Mouse (Mus musculus): ENCODE measurements at regions not wholly inside any gene's neighbourhood (a gene's known extent, or its start where the extent isn't known, plus 50 kb on each side); places are given as distances from the start of the nearest gene placed in this dataset.
A peak's percentile ranks its signal among the peaks of the same experiment; 100 is the strongest.

DNA sequence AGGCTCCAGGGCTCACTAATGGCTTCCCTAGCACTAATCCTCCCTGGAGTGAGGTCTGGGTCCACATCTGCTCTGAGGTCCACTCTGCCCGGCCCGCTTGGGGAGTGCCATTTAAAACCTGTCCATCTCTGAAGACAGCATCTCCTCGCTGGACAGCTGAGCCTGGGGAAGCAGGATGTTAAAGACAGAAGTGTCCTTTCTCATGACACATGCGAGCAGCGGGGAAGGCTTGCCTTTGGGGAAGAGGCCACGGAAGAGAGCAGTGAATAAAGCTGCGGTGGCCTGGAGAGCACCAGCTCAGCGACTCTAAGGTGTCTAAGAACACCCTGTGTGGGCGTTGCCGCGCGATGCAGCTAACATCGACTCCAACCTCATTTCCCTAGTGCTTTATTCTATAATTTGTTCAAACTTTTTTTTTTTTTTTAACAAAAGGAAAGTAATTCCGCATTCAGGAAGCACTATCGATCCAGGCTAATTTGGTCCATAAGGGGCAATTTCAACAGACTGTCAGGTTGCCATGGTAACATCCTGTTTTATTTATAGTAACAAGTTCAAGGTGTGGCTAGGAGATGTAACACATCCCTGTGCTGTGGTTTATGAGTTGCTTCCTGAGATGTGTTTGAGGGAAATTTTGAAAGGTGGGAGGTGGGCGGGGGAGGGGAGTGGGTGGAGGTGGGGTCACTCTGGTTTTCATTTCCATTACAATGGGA is 120.0 kb downstream of the Cartpt start:
- DNase-seq = no peak

DNA sequence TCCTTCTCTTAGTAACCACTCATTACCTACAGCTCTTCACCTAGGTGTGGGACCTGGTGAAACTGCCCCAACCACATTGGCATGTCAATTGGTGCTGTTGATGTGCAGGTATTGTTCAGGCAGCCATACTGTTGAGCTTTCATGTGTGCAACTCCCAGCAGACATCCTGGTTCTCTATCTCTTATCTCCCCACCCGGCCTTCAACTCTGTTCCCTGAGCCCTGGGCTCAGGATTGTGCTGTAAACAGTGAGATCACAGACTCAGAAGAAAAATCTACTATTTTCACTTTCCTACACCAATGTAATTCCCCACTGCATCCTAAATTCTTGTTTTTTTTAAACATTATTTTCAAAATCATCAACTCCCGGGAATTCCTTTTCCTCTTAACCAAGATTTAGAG is 122.1 kb downstream of the Cartpt start:
- no peak for DNase-seq

- no peak for DNase-seq
Observed at GRCm38 (mm10) chr13:99777736-99778135, 123.2 kb downstream of the Cartpt start.

GRCm38 (mm10) chr13:99765965-99766364 is 134.9 kb downstream of the Cartpt start:
- DNase-seq = no peak

GRCm38 (mm10) chr13:99764764-99765163 is 136.1 kb downstream of the Cartpt start:
- no peak for DNase-seq

DNA sequence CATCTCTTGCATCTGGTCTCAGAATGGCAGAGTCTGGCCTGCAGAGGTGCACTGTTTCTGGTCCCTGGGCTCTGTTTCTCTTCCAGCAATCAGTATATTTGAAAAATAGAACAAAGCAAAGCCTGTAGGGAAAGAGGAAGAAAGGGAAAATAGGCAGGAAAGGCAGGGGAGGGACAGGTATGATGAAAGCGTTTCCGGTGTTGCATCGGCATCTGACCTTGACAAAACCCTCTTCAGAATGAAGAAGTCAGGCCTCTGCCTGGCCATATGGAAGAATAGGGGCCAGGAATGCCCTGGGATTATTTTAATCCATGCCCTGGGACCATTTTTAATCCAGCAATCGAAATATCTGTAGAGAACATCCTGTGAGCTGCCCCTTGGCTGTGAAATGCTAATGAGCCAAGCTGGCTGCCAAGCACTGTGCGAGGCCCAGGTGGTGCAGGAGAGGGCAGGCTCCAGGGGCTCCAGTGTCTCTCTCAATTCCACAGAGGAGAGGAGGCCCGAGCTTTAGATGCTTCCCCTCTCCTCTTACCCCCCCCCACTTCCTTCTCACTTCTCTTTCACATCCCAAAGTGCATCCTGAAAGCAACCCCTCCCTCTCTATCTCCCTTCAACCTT is 136.7 kb downstream of the Cartpt start:
- DNase-seq = no peak

- DNase-seq = no peak
Observed at GRCm38 (mm10) chr13:99761843-99762242, 139.0 kb downstream of the Cartpt start.

- no peak for DNase-seq
Observed at GRCm38 (mm10) chr13:99761423-99761822, 139.5 kb downstream of the Cartpt start.

DNA sequence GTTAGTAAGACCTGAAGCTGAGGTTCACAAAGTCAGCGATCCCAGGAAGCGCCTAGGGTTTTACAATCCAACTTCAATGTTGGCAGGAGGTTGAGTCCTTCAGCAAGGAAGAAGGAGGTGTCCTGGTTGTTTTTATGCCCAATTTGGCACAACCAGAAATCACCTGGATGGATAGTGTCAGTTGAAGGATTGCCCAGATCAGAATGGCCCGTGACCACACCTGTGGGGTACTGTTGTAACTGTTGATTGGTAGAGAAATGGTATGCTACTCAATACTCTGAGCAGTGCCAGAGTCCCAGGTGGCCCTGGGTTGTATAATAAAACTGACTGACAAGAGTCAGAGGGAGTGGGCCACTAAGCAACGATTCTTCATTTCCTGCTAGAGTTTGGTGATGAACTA is 140.2 kb downstream of the Cartpt start:
- no peak for DNase-seq

DNA sequence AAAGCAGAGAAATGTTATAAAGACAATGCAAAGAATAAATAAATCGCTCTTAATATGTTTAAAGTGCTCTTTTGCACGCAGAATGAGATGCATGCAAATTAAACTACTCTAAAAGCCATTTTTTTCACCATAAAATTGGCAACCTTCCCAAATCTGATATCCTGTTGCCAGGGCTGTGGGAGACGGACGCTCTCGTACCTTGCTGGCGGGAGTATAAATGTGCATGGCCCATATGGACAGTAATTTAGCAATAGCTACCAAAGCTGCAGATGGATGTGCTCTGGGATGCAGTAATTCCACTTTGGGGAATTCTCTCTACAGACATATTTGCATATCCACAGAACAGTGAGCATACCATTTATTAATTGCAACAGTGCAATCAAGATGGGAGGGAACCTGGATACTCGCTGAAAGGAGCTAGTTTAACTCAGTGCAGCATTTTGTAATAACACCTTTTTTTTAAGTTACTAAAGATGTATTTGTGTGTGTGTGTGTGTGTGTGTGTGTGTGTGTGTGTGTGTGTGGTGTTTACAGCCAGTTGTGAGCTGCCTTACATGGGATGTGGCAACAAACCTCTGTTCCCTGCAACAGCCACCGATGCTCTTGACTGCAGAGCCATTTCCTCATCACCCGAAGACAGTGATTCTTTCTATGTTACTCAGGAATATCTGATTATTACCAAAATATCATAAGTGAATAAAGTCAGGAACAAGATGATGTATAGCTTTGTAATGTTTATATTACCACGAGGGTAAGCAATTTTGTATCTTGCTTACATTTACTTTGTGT is 141.4 kb downstream of the Cartpt start:
- DNase-seq = no peak

GRCm38 (mm10) chr13:99754701-99755100 is 146.2 kb downstream of the Cartpt start:
- no peak for DNase-seq

GRCm38 (mm10) chr13:99754251-99754652 is 146.6 kb downstream of the Cartpt start:
- DNase-seq = no peak

DNA sequence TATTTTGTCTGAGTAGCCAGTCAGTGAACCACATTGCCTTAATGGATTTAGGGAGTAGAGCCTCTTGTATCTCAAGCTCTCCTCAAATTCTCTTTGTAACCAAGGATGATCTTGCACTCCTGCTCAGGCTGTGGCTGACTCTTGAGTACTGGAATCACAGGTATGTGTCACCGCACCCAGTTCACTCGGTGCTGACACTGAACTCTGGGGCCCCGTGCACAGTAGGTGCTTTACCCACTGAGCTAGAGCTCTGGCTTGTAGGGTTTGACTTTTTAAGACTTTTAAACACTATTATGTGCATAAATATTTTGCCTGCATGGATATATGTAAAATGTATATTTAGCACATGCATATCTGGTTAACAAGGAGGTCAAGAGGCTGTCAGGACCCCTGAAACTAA is 147.4 kb downstream of the Cartpt start:
- DNase-seq = no peak

- DNase-seq = no peak
Observed at GRCm38 (mm10) chr13:99750729-99751128, 150.2 kb downstream of the Cartpt start.

DNA sequence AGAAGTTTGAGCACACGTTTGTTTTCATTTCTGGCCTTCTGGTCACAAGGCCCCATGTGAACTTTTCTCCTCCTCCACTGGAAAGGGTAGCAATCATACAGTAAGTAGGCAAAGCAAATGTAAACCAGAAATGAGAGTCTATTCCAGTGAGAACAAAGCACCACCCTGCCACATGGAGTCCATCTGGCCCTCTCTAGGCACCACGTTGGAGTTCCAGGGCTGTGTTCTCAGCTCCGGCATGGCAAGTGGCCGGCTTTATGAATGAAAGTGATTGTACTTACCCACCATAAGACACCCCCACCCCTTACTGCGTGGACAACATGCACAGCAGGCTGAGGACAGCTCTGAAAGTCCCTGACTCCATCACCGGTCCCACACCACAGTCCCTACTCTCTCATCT is 151.5 kb downstream of the Cartpt start:
- DNase-seq = no peak

GRCm38 (mm10) chr13:99748128-99748527 is 152.8 kb downstream of the Cartpt start:
- DNase-seq = no peak

GRCm38 (mm10) chr13:99745526-99745925 is 155.4 kb downstream of the Cartpt start:
- no peak for DNase-seq

DNA sequence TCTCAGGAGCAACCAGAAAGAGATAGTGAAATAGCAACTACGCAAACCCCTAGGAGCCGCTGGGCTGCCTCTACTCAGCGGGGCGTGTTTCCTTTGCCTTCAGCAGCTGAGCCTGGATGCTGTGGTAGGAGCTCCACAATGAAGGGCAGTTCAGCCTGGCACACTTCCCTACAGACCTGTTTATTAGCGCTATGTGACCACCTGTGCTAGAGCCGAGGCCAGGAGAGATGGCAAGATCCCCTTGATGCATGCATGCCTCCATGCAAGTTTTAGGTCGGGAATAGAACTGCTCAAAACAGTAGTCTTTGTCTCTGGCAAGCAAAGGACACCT is 156.1 kb downstream of the Cartpt start:
- peak in 1 of 2 experiments; percentile 22 for DNase-seq

- no peak for DNase-seq
Observed at GRCm38 (mm10) chr13:99743952-99744789, 156.7 kb downstream of the Cartpt start.

DNA sequence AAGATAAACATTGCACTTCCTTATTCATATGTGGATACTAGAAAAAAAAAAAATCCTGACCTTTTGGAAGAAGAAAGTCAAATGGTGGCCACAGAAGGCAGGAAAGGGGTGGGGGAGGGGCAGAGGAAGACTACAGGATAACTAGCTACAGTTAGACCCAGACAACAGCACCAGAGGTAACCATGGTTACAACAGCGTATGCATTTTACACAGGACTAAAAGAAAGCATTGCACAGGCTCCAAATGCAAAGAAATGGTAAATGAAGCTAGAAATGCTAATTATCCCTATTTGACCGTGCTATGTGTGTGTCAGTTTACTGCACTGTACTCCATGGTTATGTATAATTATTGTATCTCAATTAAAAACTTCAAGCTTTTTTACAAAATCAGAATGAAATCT is 158.4 kb downstream of the Cartpt start:
- no peak for DNase-seq

DNA sequence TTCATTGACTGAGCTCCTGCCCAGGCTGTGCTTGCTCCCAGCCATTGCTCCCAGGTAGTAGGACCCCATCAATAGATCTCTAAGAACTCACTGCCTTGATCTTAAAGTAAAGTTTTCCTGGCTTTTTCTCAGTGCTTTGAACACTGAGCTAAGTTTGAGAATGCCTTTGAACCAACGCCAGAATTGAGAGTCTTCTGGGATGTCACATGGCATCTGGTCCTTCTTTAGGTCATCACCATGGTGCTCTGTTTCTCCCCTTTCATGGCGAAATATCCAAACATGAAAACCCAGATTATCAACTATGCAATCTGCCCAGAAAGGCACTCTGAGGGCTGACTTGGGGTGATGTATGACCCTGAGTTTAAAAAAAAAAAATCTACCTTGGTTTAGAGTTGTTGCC is 158.9 kb downstream of the Cartpt start:
- DNase-seq = no peak

DNA sequence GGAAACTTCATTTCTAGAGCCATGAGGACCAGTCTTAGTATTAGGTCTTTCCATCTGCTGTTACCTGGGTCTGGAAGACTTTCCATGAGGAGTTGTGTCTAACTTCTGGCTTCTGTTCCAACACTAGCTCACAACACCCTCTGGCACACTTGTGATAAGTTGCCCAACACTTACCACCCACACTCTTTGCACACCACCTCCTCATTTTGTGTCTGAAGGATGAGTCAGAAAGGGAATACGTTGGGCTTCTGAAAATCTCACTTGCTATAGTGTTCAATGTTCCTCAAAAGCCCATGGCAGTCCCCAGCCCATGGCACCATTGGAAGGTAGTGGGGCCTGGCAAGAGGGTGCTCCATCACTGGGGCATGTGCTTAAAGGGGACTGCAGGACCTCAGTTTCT is 161.5 kb downstream of the Cartpt start:
- DNase-seq = no peak

GRCm38 (mm10) chr13:99737271-99737670 is 163.6 kb downstream of the Cartpt start:
- no peak for DNase-seq
